Mouse (Mus musculus): Measurements from ENCODE around the gene Myo5c. TPM values are rescaled to one million over a fixed set of nuclear protein-coding genes. Genes with fewer than 3 reads are reported as not detected.

Gene Myo5c
- polyA plus RNA-seq, 1 experiment, result 8.4 TPM

- Histone ChIP-seq H3K36me3 (ENCODE audit: control insufficient read depth, insufficient read depth, low read length) (no peaks in the 10 kb centered on the region), H3K4me1 (replicated peaks; ENCODE audit: control insufficient read depth, insufficient read depth, low read length) (no peaks in the 10 kb centered on the region; the same call in 1 of the 2 replicates), H3K27me3 (ENCODE audit: control insufficient read depth, insufficient read depth, low read length) (no peaks in the 10 kb centered on the region), H3K27ac (ENCODE audit: control insufficient read depth, insufficient read depth, low read length) (no peak overlapping the region), H3K4me3 (ENCODE audit: control insufficient read depth, insufficient read depth, low read length) (no peak overlapping the region)
- whole genome bisulfite sequencing, result 98% methylated on average over 8 of the region's 8 CpGs
- DNase-seq, result no peak
- TF ChIP-seq CTCF (IDR thresholded peaks at IDR 0.05; ENCODE audit: borderline replicate concordance, control insufficient read depth, extremely low read depth, insufficient read depth, low read length, poor library complexity) (no peak), POLR2A (IDR thresholded peaks at IDR 0.05; ENCODE audit: control insufficient read depth, extremely low read depth, insufficient read depth, low read length, poor library complexity) (no peak)
Observed at GRCm38 (mm10) chr9:75232860-75233259, 1.0 kb downstream of the Myo5c start.

- H3K36me3 ChIP-seq (ENCODE audit: control insufficient read depth, insufficient read depth, low read length), result no peaks in the 10 kb centered on the region
- TF ChIP-seq CTCF (IDR thresholded peaks at IDR 0.05; ENCODE audit: borderline replicate concordance, control insufficient read depth, extremely low read depth, insufficient read depth, low read length, poor library complexity), result no peak
- no peak for TF ChIP-seq POLR2A (IDR thresholded peaks at IDR 0.05; ENCODE audit: control insufficient read depth, extremely low read depth, insufficient read depth, low read length, poor library complexity)
- H3K27ac ChIP-seq (ENCODE audit: control insufficient read depth, insufficient read depth, low read length), result no peak overlapping the region
- no peaks in the 10 kb centered on the region; the same call in 1 of the 2 replicates for H3K4me1 ChIP-seq (replicated peaks; ENCODE audit: control insufficient read depth, insufficient read depth, low read length)
- no peak overlapping the region for H3K4me3 ChIP-seq (ENCODE audit: control insufficient read depth, insufficient read depth, low read length)
- 77% methylated on average over 7 of the region's 7 CpGs for WGBS
- H3K27me3 ChIP-seq (ENCODE audit: control insufficient read depth, insufficient read depth, low read length), result no peaks in the 10 kb centered on the region
- DNase-seq, result no peak
Observed at GRCm38 (mm10) chr9:75234271-75234741, 2.5 kb downstream of the Myo5c start.

- Histone ChIP-seq H3K4me1 (replicated peaks; ENCODE audit: control insufficient read depth, insufficient read depth, low read length) (no peaks in the 10 kb centered on the region; the same call in 1 of the 2 replicates), H3K4me3 (ENCODE audit: control insufficient read depth, insufficient read depth, low read length) (no peak overlapping the region), H3K27ac (ENCODE audit: control insufficient read depth, insufficient read depth, low read length) (no peak overlapping the region), H3K27me3 (ENCODE audit: control insufficient read depth, insufficient read depth, low read length) (no peaks in the 10 kb centered on the region), H3K36me3 (ENCODE audit: control insufficient read depth, insufficient read depth, low read length) (no peaks in the 10 kb centered on the region)
- 61% methylated on average over 12 of the region's 12 CpGs for WGBS
- TF ChIP-seq CTCF (IDR thresholded peaks at IDR 0.05; ENCODE audit: borderline replicate concordance, control insufficient read depth, extremely low read depth, insufficient read depth, low read length, poor library complexity), result no peak
- no peak for TF ChIP-seq POLR2A (IDR thresholded peaks at IDR 0.05; ENCODE audit: control insufficient read depth, extremely low read depth, insufficient read depth, low read length, poor library complexity)
- no peak for DNase-seq
Observed at GRCm38 (mm10) chr9:75234983-75235627, 3.3 kb downstream of the Myo5c start.

GRCm38 (mm10) chr9:75235696-75236095, 3.9 kb downstream of the Myo5c start:
- TF ChIP-seq CTCF (IDR thresholded peaks at IDR 0.05; ENCODE audit: borderline replicate concordance, control insufficient read depth, extremely low read depth, insufficient read depth, low read length, poor library complexity), result no peak
- Histone ChIP-seq H3K4me1 (replicated peaks; ENCODE audit: control insufficient read depth, insufficient read depth, low read length) (no peaks in the 10 kb centered on the region; the same call in 1 of the 2 replicates), H3K4me3 (ENCODE audit: control insufficient read depth, insufficient read depth, low read length) (no peak overlapping the region), H3K27me3 (ENCODE audit: control insufficient read depth, insufficient read depth, low read length) (no peaks in the 10 kb centered on the region), H3K36me3 (ENCODE audit: control insufficient read depth, insufficient read depth, low read length) (no peaks in the 10 kb centered on the region), H3K27ac (ENCODE audit: control insufficient read depth, insufficient read depth, low read length) (no peak overlapping the region)
- no peak for DNase-seq
- WGBS, result 91% methylated on average over 2 of the region's 2 CpGs

GRCm38 (mm10) chr9:75236416-75237308, 4.8 kb downstream of the Myo5c start:
- 94% methylated on average over 12 of the region's 12 CpGs for WGBS
- Histone ChIP-seq H3K36me3 (ENCODE audit: control insufficient read depth, insufficient read depth, low read length) (no peaks in the 10 kb centered on the region), H3K27me3 (ENCODE audit: control insufficient read depth, insufficient read depth, low read length) (no peaks in the 10 kb centered on the region), H3K4me3 (ENCODE audit: control insufficient read depth, insufficient read depth, low read length) (no peak overlapping the region), H3K4me1 (replicated peaks; ENCODE audit: control insufficient read depth, insufficient read depth, low read length) (no peaks in the 10 kb centered on the region; the same call in 1 of the 2 replicates), H3K27ac (ENCODE audit: control insufficient read depth, insufficient read depth, low read length) (no peak overlapping the region)
- TF ChIP-seq CTCF (IDR thresholded peaks at IDR 0.05; ENCODE audit: borderline replicate concordance, control insufficient read depth, extremely low read depth, insufficient read depth, low read length, poor library complexity) (no peak), POLR2A (IDR thresholded peaks at IDR 0.05; ENCODE audit: control insufficient read depth, extremely low read depth, insufficient read depth, low read length, poor library complexity) (no peak)
- no peak for DNase-seq

- H3K4me3 ChIP-seq (ENCODE audit: control insufficient read depth, insufficient read depth, low read length), result no peak overlapping the region
- WGBS, result 97% methylated on average over 3 of the region's 3 CpGs
- no peak overlapping the region for H3K27ac ChIP-seq (ENCODE audit: control insufficient read depth, insufficient read depth, low read length)
- no peaks in the 10 kb centered on the region for H3K27me3 ChIP-seq (ENCODE audit: control insufficient read depth, insufficient read depth, low read length)
- no peaks in the 10 kb centered on the region for H3K36me3 ChIP-seq (ENCODE audit: control insufficient read depth, insufficient read depth, low read length)
- no peaks in the 10 kb centered on the region for H3K4me1 ChIP-seq (replicated peaks; ENCODE audit: control insufficient read depth, insufficient read depth, low read length)
- DNase-seq, result no peak
- TF ChIP-seq POLR2A (IDR thresholded peaks at IDR 0.05; ENCODE audit: control insufficient read depth, extremely low read depth, insufficient read depth, low read length, poor library complexity) (no peak), CTCF (IDR thresholded peaks at IDR 0.05; ENCODE audit: borderline replicate concordance, control insufficient read depth, extremely low read depth, insufficient read depth, low read length, poor library complexity) (no peak)
Observed at GRCm38 (mm10) chr9:75238179-75238578, 6.4 kb downstream of the Myo5c start.

All from thymus, adult 2 months (tissue).